Comparison of ENCODE assay signal across 14 mouse cellular contexts in genomic region chr12:21123647-21124046, GRCm38 (mm10).
"Had no signal": no experiment of that assay in that cellular context is flagged by ENCODE, and none has a peak within 500 bp of the region (broad histone marks: within the 10 kb centered on the region; RNA-seq: fewer than 3 reads in every experiment).

No protein-coding gene starts in this region.

- H3K9me3 ChIP-seq: limb, embryonic 10.5 days; liver, embryonic 13.5 days; midbrain, embryonic 15.5 days; neural tube, embryonic 12.5 days had no signal

- H3K4me3 ChIP-seq: limb, embryonic 10.5 days; liver, embryonic 13.5 days; midbrain, embryonic 15.5 days; neural tube, embryonic 12.5 days had no signal

- H3K27me3 ChIP-seq: liver, embryonic 13.5 days; midbrain, embryonic 15.5 days; neural tube, embryonic 12.5 days had no signal

- H3K27ac ChIP-seq: kidney, postnatal 0 days; limb, embryonic 10.5 days; liver, embryonic 13.5 days; midbrain, embryonic 15.5 days; neural tube, embryonic 12.5 days had no signal

- DNase-seq: kidney, adult 11 months; kidney, adult 9 months; kidney, postnatal 36 days; liver, embryonic 13.5 days; liver, postnatal 0 days; retina, postnatal 1 day; right cerebral cortex, postnatal 4 days; spleen, adult 18-20 months; thymus, postnatal 36 days had no signal

- H3K36me3 ChIP-seq: limb, embryonic 10.5 days; liver, embryonic 13.5 days; midbrain, embryonic 15.5 days; neural tube, embryonic 12.5 days had no signal

- H3K9ac ChIP-seq: liver, embryonic 13.5 days; liver, postnatal 0 days; midbrain, embryonic 15.5 days; neural tube, embryonic 12.5 days had no signal

- H3K4me2 ChIP-seq: liver, embryonic 13.5 days; midbrain, embryonic 11.5 days; midbrain, embryonic 15.5 days; neural tube, embryonic 12.5 days had no signal

- ATAC-seq: liver, postnatal 0 days; midbrain, embryonic 15.5 days had no signal
